Mouse (Mus musculus): ENCODE results near the gene Trio.

DNA sequence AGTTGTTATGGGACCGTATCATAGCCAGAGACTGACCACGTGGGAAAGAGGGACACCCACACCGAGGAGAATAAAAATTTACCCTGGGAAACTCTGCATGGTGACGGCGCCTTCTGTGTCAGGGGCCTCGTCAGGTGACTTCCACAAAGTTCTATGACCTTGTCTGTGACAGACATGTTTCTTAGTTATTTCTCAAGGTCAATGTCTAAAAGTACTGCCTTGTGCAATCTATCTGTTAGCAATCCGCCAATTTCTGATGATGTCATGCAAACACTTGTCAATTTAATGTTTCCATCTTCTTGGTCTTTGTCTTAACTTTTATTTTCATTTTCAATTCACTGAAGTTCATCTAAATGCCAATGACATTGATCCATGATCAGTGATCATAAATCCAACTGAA lies 157.8 kb downstream of the Trio start:
- TF ChIP-seq POLR2A (IDR thresholded peaks at IDR 0.05; ENCODE audit: borderline replicate concordance, extremely low read depth, low read depth, low read length) (no peak), CTCF (IDR thresholded peaks at IDR 0.05; ENCODE audit: insufficient read depth, low read length) (no peak)
